Mouse (Mus musculus) left cerebral cortex, postnatal 14 days (tissue): ENCODE measurements around the gene Fip1l1. TPM values are rescaled to one million over a fixed set of nuclear protein-coding genes. Genes with fewer than 3 reads are reported as not detected.

Experiments used
- DNase-seq, 2 experiments: peaks; one replicate each; pipeline ENCODE4 v3.0.0; 2021 to 2022; ENCODE audit warnings: low spot score in 2 of 2, mixed read lengths in 1 of 2
- intact Hi-C: fragments of 180-260 bp; cut with DNase I; formaldehyde crosslinking; loops from one replicate; pipeline ENCODE4 v1.15.1; 2025
- total RNA-seq, 2 experiments: library from RNA; stranded (reverse); gene quantifications; 2 replicates each; pipeline ENCODE4 v1.2.3; 2021

Fip1l1 gene
- total RNA-seq, 2 experiments from 2014 or later, result 64.5 to 64.6 TPM

GRCm38 (mm10) chr5:74648216-74648615, 113.0 kb downstream of the Fip1l1 start:
- intact Hi-C loops, result loop anchor here (10.0 kb wide), 1 partner anchor 507 kb away; the partner anchor contains the start of gene Pdgfra
- no peak for DNase-seq

Other genes with a start within 250 kb of the Fip1l1 start
- gene Scfd2, start 3.7 kb upstream of the Fip1l1 start, total RNA-seq, result 10 to 100 TPM; 29.3 to 32.7 TPM
- gene Lnx1, start 167.5 kb downstream of the Fip1l1 start, total RNA-seq, result 10 to 100 TPM; 32.4 to 33.4 TPM